Mouse (Mus musculus): ENCODE results near the gene Zfp423.

Gene Zfp423

DNA sequence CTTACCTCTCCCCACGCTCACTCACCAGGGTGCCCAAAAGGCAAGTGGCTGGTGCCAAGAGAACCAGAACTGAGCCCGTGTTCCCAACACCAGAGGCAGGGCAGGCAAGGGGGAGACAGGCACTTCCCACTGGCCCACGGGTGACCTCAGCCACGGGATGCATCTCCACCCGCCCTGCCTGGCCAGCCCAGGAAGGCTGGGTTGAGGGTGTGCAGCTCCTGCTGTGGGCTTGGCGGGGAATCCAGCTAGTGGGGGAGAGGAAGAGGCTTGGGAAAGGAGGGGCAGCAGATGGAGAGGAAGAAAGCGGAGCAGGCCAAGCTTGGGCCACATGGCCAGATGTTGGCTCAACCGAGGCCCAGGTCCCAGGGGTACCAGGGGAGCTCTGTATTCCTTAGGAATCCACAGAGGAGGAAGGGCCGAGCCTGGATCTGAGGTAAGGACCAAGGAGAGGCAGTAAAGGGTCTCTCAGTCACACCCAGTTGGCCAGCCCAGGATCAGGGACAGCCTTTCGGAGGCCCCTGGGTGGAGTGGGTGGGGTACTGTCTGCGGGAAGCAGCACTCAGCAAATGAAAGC, 155.0 kb downstream of the Zfp423 start:
- no peak for DNase-seq (ENCODE audit: low spot score in 2 of 2)

DNA sequence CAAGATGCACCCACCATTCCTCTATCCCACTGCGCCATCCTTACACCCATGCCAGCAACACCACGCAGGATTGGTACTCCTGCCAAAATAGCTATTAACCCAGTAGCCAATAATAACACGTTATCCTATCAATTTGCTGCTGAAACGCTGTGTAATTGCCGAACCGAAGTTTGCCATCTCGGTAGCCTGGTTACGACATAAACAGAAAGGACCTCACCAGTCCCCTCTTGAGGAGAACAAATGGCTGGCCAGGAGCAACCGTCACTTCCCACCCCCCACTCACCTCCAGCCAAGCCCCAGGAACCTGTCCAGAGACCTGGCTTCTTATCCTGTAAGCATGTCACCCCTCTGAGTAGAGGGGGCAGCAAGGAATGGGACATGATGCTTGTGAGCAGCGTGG, 156.0 kb downstream of the Zfp423 start:
- DNase-seq (ENCODE audit: low spot score in 2 of 2) = no peak

DNA sequence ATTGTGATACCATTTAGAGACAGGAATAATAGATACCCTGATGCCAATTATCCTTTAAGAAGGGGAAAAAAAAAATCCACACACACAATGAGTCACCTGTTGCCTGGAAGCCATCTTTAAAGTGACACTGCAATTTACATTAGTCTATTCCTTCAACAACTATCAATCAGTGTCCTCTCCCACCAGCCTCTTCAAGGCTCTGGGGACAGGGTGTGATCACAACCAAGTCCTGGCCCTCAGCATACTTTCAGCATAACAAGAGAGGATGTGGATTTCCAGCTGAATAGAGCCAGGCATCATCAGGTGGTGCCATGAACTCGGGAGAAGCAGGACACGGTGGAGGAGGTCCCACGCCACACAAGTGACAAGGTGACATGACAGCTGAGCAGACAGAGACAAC, 156.8 kb downstream of the Zfp423 start:
- no peak for DNase-seq (ENCODE audit: low spot score in 2 of 2)

DNA sequence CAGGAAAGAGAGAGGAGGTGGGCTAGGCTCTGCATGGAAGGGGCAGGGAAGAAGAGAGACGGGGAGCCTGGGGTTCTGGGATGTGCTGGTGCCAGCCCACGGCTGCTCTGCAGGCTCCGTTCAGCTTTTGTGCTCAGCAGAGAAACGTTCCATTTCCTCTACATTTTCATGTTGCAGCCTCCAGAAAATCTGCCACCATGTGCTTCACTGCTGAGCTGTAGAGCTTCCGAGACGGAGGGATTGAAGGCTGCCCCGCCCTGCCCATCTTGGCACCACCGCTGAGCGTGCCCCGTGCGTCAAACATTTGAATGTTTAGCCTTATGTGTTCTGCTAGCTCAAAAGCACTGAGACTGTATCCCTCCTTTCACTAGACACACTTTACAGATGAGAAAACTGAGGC, 159.3 kb downstream of the Zfp423 start:
- DNase-seq (ENCODE audit: low spot score in 2 of 2) = no peak

DNA sequence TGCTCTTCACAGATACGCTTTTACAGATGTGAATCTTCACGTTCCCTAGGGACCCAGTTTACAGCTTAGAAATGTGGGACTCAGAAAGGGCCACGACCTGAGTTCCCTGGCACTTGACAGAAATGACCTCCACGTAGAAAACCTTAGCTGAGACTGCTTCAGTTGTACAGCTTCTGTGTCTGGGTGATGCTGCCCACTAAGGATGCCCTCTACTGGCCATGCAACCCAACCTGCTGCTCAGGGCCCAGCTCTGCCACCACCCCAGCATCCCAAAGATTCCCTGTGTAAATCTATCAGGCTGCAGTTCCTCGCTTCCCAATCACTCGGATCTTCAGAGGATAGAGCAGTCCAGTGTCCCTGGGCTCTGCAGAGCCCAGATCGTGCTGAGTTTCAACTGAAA, 163.2 kb downstream of the Zfp423 start:
- no peak for DNase-seq (ENCODE audit: low spot score in 2 of 2)

DNA sequence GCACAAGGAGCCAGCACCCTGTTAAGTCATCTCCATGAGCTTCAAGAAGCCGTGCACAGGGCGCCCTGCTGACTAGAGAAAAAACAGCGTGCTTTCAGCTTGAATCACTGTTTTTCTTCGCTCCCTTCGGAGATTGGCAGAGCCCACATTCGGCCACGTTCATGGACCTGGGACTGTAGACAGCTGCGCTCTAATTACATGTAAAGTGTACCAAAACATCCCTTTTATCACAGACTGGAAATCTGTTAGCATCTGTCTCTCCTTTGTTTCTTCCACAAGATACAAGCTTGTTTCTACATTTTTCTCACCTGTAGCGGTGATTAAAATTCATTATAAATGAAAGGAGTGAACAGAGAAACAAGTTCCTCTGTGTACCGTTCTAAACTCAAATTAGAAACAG, 164.8 kb downstream of the Zfp423 start:
- no peak for DNase-seq (ENCODE audit: low spot score in 2 of 2)

DNA sequence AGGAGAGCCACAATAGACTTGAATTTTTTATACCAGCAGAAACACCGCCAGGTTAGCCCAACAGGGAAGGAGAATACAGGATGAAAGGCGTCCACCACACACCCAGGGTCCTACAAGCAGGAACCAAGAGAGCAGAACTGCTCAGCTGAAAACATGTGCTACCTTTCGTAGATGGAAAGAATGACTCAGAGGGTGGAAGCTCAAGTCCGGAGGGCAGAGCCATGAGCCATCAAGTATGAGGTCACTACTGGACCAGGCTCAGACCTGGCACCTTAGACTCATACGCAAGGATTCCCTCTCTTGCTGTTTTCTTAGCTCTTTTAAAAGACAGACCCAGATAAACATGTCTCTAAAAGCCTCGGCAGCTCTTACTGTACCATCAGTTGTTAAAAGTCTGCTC, 168.3 kb downstream of the Zfp423 start:
- DNase-seq (ENCODE audit: low spot score in 2 of 2) = no peak

DNA sequence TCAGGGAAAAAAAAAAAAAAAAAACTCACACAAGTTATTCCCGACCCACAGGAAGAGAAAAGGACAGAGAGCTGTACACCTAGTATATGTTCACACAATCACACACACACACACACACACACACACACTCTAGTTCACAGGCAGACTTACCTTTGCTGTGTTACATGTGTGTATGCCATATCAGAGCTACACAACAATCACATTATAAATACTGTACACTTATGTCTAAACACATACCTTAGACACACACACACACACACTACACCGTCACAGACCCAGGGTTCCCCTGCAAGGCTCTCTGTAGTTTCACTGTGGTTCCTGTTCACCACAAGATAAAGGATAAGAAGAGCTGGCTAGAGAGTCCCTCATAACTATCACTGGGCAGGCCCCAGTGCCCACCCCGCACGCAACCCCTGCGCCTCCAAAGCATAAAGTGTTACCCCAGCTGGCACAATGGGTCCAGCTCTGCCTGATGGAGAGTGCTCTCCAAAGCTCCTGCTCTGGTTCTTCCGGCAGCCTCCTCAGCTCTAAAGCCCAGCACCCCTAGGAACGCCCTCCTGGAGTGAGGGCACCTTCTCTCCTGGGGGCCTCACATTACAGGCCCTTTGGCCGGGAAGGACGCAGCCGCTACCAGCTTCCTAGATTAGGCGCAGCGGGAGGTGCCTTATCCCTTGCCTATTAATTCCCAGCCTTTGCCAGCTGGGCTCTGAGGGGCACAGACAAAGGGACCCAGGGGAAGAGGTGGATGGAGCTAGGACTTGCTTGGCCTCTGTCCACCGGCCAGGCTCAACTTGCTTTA, 174.6 kb downstream of the Zfp423 start:
- no peak for DNase-seq (ENCODE audit: low spot score in 2 of 2)

DNA sequence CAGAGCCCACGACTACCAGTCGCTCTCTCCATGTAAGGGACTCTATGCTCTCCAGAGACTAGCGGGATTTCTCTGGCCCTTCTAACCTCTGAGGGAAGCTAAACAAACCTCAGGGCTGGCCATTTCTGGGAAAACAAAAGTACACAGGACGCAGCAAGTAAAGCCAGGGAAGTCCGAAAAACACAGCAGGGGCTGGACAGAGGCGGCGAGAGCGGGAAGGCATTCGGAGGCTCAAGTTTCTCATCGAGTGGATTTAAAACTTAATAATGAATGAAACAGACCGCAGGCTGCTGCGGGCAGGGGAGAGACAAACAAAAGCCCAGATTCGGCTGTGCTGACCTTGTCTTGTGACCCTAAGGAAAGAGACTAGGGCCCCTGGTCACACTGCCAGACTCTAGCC, 175.2 kb downstream of the Zfp423 start:
- DNase-seq (ENCODE audit: low spot score in 2 of 2) = no peak

DNA sequence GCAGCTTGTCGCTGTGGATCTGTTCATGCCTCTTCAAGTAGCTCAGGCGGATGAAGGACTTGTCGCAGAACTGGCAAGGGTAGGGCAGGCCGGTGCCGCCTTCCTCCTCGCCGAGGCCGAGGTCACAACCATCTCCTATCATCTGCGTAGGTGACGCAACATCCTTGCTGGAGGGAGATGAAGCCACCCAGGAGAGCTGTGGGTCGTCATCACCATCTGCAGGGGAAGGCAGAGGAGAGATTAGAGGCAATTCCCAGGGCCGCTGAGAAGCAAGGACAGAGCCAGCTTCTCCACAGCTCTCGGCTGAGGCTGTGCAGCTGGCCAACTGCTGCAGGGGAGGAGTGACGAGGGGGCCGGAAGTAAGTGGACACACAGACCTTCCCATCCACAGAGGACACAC, 176.2 kb downstream of the Zfp423 start:
- DNase-seq (ENCODE audit: low spot score in 2 of 2) = no peak

DNA sequence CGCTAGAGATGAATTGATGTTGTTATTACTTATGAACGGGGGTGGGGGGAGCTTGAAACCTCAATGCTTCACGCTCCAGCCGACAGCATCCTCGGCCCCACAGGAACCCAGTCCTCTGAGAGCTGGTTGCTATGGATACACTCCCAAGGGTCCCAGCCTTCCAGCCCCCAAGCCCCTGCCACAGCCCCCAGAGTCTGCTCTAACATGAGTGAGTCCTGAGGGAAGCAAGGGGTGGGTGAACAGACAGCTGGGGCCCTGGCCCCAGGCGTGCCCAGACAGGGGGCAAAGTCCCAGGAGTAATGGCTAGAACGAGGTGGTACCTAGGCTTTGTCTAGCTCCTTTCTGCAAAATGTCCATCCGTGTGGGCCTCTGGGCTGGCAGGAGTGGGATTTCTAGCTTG, 181.8 kb downstream of the Zfp423 start:
- DNase-seq (ENCODE audit: low spot score in 2 of 2) = no peak

DNA sequence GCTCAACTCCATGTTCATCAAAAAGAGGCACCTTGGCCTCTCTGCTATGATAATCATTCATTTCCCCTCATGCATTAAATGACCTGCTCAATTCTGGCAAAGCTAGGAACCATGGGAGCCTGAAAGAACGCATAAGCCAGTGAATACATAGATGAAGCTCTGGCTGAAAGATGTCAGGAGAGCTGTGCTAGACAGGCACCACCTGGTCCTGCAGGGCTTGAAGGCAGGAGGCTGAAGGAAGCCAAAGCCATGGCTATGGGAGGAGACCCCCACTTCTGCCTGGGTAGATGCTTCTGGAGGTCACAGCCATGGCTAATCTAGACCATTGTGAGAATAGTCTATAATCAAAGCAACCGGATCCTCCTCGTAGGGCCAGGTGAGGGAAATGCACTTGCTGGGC, 183.5 kb downstream of the Zfp423 start:
- no peak for DNase-seq (ENCODE audit: low spot score in 2 of 2)

DNA sequence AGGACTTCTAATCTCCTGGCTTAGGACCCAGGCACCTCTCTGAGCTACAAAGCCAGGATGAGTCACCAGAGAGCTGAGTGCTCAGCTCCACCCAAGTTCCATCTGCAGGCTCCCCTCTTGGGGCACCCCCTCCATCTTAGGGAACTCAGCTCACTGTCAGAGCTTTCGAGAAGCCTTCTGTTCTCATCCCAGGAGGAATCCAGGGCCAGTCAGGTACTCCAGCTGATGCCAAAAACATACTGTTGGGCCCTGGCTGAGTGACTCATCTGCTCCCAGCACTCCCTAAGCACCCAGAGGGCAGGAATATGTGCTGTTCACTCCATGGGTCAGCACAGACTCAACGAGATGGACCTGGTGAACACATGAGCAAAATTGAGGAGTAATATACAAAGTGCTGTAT, 184.4 kb downstream of the Zfp423 start:
- DNase-seq (ENCODE audit: low spot score in 2 of 2) = no peak

DNA sequence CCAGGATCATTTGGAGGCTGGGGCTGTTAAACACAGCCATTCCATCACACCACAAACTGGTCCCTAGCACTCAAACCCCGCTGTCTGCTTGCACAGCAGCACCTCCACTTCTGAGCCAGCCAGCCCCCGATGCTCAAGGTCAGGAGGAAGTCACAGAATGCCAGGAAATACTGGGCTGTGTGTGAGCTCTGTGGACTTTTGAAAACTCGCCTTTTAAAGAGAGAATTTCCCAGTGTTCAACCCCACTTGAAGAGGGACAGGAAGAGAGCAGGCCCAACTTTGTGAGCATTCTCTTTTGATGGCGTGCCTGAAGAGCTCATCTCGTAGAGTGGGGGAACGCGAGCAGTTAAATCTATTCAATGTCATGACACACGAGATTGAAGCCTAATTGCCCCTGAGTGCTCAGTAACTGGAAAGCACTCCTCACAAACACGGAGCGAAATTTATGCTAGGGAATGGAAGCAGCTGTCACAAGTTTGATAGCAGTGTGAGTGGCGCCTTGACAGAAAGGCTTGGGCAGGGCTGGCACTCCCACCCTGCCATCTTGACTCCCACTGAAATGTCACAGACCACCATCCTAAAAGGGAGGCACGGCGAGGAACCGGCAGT, 186.4 kb downstream of the Zfp423 start:
- no peak for DNase-seq (ENCODE audit: low spot score in 2 of 2)

DNA sequence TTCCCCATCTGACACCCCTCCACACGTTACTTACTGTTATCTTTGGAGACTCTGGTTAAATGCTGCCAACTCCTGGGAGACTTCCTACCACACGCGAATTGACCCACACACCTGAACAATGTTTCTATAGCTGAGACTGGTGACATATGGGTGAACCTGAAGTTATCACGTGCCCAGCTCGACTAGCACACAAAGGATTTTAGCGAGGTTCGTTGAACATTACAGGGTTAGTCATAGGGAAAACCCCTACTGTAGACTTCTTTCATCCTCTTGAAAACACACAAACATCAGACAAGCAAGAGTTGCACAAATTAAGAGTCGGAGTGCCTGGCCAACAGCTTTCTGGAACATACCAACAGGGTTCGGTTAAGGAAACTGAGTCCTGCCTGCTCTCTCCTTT, 191.5 kb downstream of the Zfp423 start:
- no peak for DNase-seq (ENCODE audit: low spot score in 2 of 2)

DNA sequence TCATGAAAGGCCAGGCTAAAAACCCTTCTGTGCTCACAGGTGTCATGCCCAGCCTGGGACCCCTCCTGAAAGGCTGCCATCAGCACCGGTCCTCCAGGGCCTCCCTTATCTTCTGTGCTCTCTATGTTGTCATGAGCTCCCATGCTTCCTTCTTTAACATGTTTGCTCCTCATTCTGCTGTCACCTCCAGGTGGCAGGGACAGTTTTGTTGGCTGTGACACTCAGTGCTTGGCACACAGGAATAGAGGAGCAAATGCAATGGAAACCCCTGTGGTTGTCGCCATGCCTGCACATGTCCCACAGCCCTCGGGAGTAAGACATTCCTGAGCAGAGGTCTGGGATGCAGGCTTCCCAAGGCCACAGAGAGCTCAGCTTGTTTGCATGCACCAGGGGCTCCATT, 194.1 kb downstream of the Zfp423 start:
- DNase-seq (ENCODE audit: low spot score in 2 of 2) = no peak

DNA sequence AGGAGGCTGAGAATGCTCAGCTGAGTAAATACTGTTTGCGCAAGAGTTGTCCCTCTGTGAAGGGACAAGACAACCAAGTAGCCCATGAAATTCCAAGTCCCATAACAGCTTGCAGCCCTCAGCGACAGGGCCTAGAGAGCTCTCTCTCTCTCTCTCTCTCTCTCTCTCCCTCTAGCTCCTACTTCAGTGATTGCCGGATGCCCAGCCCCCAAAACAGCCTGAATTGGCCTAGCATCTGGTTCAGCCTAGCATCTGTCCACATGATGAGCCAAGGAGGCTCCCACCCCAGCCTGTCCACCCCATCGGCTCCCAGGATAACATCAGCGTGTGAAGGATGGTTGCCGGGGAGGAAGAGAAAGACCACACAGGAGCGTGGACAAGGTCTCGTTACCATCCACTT, 200.6 kb downstream of the Zfp423 start:
- no peak for DNase-seq (ENCODE audit: low spot score in 2 of 2)

DNA sequence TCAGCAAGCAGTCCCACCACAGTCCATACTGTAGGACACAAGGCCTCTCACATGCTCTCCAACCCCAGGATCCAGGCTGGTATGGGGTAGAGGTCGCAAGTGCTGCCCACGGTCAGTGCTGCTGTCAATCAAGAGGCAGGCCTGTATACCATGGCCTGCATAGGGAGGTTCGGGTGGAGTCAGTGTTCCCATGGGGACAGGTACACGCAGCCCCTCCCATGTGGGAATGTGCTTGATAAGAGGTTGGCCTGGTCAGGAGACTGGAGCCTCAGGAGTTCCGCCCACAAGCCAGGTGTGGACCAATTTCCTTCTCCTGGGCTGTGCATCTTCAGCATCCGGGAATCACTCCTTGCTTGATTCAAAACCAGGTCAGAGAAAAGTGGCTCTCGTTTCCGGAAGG, 204.5 kb downstream of the Zfp423 start:
- DNase-seq (ENCODE audit: low spot score in 2 of 2) = no peak

DNA sequence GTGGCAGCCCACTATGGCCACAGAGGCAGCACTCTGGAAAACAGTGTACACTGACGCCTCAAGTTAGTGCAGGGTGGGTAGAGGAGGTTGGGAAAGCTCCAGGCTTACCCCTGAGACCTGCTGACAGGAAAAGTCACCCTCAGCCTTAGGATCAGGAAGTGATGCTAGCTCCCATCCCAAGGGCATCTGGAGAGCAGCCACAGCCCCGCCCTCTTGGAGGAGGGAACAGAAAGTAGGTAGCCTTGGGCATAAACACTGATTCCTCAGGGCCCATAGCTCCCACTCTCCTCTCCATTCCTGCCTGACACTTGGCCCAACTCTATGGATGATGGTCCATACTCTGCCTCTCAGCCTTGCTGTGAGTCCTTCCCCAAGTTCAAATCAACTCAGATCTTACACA, 205.8 kb downstream of the Zfp423 start:
- no peak for DNase-seq (ENCODE audit: low spot score in 2 of 2)

DNA sequence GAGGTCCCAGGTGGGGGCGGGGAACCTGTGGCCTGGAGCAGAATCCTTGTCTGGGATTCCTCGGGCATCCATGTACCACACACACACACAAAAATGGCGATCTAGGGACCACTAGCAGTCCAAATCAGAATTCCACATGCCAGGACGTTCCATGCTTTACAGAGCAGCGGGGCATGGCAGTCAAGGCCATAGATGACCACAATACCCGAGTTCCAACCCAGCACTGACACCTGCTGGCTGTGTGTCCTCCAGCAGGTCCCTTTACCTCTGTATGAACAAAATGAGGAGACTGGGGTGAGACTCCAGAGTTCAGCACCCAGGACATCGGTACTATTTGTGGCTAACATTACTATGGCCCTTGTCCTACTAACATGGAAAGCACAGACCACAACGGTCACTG, 206.2 kb downstream of the Zfp423 start:
- no peak for DNase-seq (ENCODE audit: low spot score in 2 of 2)

DNA sequence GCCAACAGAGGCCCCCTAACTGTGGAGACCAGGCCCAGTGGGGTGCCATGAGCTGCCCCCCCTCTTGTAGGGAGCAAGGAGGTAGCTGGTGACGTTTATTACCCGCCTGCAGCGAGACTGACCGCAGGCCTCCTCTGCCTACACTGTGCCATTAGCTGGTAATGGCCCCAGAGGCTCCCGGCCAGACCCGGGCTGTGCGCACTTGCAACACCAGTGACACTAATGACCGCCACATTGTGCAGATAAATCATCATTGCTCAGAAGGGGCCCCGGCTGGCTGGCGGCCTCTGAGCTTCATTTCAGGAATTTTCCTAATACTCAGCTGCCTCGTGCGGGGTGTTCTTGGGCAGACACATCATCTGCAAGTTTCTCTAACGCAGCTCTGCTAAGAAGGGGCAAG, 206.7 kb downstream of the Zfp423 start:
- no peak for DNase-seq (ENCODE audit: low spot score in 2 of 2)

DNA sequence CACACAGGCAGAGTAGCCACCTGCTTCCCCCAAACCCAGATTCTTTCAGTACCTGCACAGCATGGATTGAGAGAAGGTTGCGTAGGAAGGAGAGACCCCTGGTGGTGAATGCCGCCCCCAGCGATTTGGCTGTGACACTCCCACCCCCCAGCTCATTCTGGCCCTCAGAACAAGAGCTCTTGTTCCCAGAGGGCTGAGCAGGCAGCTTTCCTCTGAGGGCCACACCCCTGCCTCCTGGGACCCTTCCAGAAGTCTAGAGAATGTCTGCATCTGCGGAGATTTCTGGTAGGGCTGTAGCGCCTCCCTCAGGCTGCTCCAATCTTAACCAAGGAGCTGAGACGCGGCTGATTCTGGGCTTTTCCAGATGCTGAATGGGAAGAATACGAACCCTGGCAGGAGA, 211.8 kb downstream of the Zfp423 start:
- no peak for DNase-seq (ENCODE audit: low spot score in 2 of 2)

DNA sequence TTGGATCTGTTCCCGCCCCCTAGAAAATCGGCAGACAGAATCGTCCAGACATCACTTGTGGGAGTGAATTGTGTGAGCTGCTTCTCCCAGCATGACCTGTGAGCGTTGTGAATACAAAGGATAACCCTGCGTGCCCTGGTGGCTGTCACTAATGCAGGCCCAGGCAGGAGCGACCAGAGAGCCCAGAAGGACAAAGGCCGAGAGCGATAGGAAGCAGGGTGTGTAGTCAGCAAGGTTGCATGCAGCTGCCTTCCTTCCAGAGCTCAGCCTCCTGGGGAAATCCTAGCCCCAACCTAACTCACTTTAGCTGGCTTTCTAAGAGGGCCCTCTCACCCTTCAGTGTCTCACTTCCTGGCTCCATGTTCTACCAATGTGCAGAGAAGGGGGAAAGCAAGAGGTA, 212.3 kb downstream of the Zfp423 start:
- no peak for DNase-seq (ENCODE audit: low spot score in 2 of 2)

DNA sequence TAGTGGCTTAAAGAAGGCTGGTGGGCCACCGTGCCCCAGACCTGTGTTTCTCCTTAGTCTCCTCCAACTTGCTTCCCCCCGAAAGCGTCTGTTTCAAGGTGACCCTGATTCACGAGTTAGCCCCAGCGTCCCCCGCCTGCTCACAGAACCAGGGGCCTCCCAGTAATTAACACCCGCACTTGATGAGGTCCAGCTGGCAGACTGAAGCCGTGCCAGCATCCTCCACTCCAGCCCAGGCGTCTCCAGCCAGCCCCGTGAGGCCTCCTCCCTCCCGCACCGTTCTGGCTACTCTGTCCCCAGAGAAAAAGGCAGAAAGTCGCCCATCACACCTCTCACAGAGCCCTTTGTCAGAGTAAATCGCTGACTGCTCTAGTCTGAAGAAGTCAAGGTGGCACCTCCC, 213.3 kb downstream of the Zfp423 start:
- no peak for DNase-seq (ENCODE audit: low spot score in 2 of 2)

All from thymus, postnatal 10 days (tissue).